Mouse (Mus musculus) midbrain, postnatal 0 days (tissue): ENCODE data around the gene Commd1. TPM values are rescaled to one million over a fixed set of nuclear protein-coding genes. Genes with fewer than 3 reads are reported as not detected.
A peak's percentile ranks its signal among the peaks of the same experiment; 100 is the strongest.

Experiments used
- ATAC-seq: fragments of 200-750 bp; cut with Nextera tagmentation; 2 replicates; pipeline ENCODE4 v1.8.0; 2017; ENCODE audit warnings: moderate number of reproducible peaks, mild to moderate bottlenecking, moderate TSS enrichment, moderate library complexity; ENCODE audit not compliant: low FRiP score
- DNase-seq: peaks from one replicate; pipeline ENCODE4 v3.0.0-alpha.2; 2015; ENCODE audit warnings: low spot score
- H3K27ac ChIP-seq: fragments of 300-500 bp; sonication (generic); 2 replicates; pipeline ENCODE4 v1.5.1; 2014; ENCODE audit warnings: low read depth, mild to moderate bottlenecking, low read length, mixed read lengths
- H3K27me3 ChIP-seq: fragments of 300-500 bp; sonication (generic); 2 replicates; pipeline ENCODE4 v1.6.1; 2014; ENCODE audit warnings: low read length, control low read depth, mixed read lengths; ENCODE audit not compliant: insufficient read depth
- H3K36me3 ChIP-seq: fragments of 300-500 bp; sonication (generic); 2 replicates; pipeline ENCODE4 v1.6.1; 2014; ENCODE audit warnings: low read length, control low read depth, mixed read lengths; ENCODE audit not compliant: insufficient read depth
- H3K4me1 ChIP-seq: fragments of 300-500 bp; sonication (generic); 2 replicates; pipeline ENCODE4 v1.6.1; 2014; ENCODE audit warnings: mild to moderate bottlenecking, control low read depth, antibody characterized with exemption, low read length, mixed read lengths; ENCODE audit not compliant: insufficient read depth
- H3K4me2 ChIP-seq: fragments of 300-500 bp; sonication (generic); 2 replicates; pipeline ENCODE4 v1.6.1; 2014; ENCODE audit warnings: low read depth, mild to moderate bottlenecking, low read length, mixed read lengths; ENCODE audit not compliant: poor library complexity, severe bottlenecking
- H3K4me3 ChIP-seq: fragments of 300-500 bp; sonication (generic); 2 replicates; pipeline ENCODE4 v1.5.1; 2014; ENCODE audit warnings: low read depth, mild to moderate bottlenecking, low read length, moderate library complexity
- H3K9ac ChIP-seq: fragments of 300-500 bp; sonication (generic); replicated peaks from 2 replicates; pipeline ENCODE4 v1.6.1; 2014; ENCODE audit warnings: mild to moderate bottlenecking, low read length, moderate library complexity, mixed read lengths; ENCODE audit not compliant: poor library complexity, severe bottlenecking
- H3K9me3 ChIP-seq: fragments of 300-500 bp; sonication (generic); 2 replicates; pipeline ENCODE4 v1.6.1; 2016; ENCODE audit warnings: low read length, control low read depth
- CTCF ChIP-seq: IDR thresholded peaks from 2 replicates; pipeline ENCODE4 v1.5.1; 2016; ENCODE audit warnings: antibody characterized with exemption, mild to moderate bottlenecking
- WGBS: fragments of 180-500 bp; shearing (Covaris S2); extraction: QIAGEN DNeasy Blood & Tissue Kit; methylation state at CpG from one replicate; pipeline ENCODE4 v1.1.7; 2014; 5-methylcytosine and 5-hydroxymethylcytosine counted together
- polyA plus RNA-seq: library from polyadenylated mRNA; unstranded; fragments of >200 nt; fragmentation: Nextera tagmentation; extraction: Ambion mirVana; gene quantifications from 2 replicates; pipeline ENCODE4 v1.2.1, GENCODE M21; 2015
- total RNA-seq: library from RNA; depleted of rRNA; stranded (reverse); fragments of >200 nt; gene quantifications from 2 replicates; pipeline ENCODE4 v1.2.3, GENCODE M21; 2014; rRNA removed

Commd1 gene
- 20.3 and 23.5 TPM in 2 replicates for total RNA-seq
- 218 and 221 TPM in 2 replicates for polyA plus RNA-seq

- Histone ChIP-seq H3K9me3 (no peaks in the 10 kb centered on the region), H3K4me1 (peaks cover 4% of the 10 kb centered on the region; the same call in 1 of the 2 replicates), H3K9ac (peak within 1 kb of the TSS; percentile 68), H3K27ac (peak within 1 kb of the TSS; percentile 83), H3K4me3 (peak within 1 kb of the TSS; percentile 58), H3K4me2 (peak within 1 kb of the TSS; percentile 67), H3K36me3 (peaks cover 9% of the 10 kb centered on the region; the same call in 1 of the 2 replicates), H3K27me3 (no peaks in the 10 kb centered on the region)
- ATAC-seq (peak; percentile 91), DNase-seq (peak; percentile 96)
- WGBS: 2% methylated on average over 42 of the region's 42 CpGs
- TF ChIP-seq CTCF: peak; percentile 80
Observed at GRCm38 (mm10) chr11:22981984-22982757, at the start of gene Commd1, which contains the start of gene Gm28048. TSS of gene Commd1 (minus strand) at chr11:22982382. TSS of gene Gm28048 (minus strand) at chr11:22982090.

- no peak for TF ChIP-seq CTCF
- H3K4me2 ChIP-seq: no peak overlapping the region
- H3K4me1 ChIP-seq: no peaks in the 10 kb centered on the region
- no peaks in the 10 kb centered on the region for H3K27me3 ChIP-seq
- no peaks in the 10 kb centered on the region for H3K9me3 ChIP-seq
- WGBS: 80% methylated on average over 6 of the region's 6 CpGs
- H3K4me3 ChIP-seq: no peak overlapping the region
- no peak overlapping the region for H3K27ac ChIP-seq
- H3K9ac ChIP-seq: no peak overlapping the region
- DNase-seq (no peak), ATAC-seq (no peak)
- no peaks in the 10 kb centered on the region for H3K36me3 ChIP-seq
Observed at GRCm38 (mm10) chr11:23029399-23029798, 47.2 kb upstream of the Commd1 start.

DNA sequence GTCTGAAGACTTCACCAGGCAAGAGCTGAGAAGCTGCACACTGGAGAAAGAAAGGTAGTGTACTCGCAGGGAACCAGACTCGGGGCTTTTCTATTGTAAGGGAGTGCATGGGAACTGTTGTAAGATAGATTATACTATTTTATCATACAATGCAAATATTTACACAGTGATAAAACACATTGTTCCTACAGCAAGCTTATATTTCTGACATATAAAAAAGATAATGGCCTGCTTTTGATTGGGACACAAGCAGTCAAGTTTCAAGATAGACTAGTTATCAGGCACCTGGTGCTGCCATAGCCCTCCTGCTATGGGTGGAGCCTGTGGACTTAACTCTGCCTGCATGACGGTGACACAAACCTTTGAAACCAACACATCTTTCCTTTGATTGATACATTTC lies 46.8 kb upstream of the Commd1 start:
- H3K4me1 ChIP-seq: no peaks in the 10 kb centered on the region
- TF ChIP-seq CTCF: no peak
- WGBS: 67% methylated on average over 3 of the region's 3 CpGs
- no peak overlapping the region for H3K4me2 ChIP-seq
- ATAC-seq (no peak), DNase-seq (no peak)
- no peak overlapping the region for H3K4me3 ChIP-seq
- no peaks in the 10 kb centered on the region for H3K27me3 ChIP-seq
- H3K36me3 ChIP-seq: no peaks in the 10 kb centered on the region
- H3K9ac ChIP-seq: no peak overlapping the region
- no peaks in the 10 kb centered on the region for H3K9me3 ChIP-seq
- no peak overlapping the region for H3K27ac ChIP-seq

- Histone ChIP-seq H3K4me3 (no peak overlapping the region), H3K27ac (no peak overlapping the region), H3K36me3 (no peaks in the 10 kb centered on the region), H3K4me1 (no peaks in the 10 kb centered on the region), H3K9ac (no peak overlapping the region), H3K4me2 (no peak overlapping the region), H3K27me3 (no peaks in the 10 kb centered on the region), H3K9me3 (no peaks in the 10 kb centered on the region)
- TF ChIP-seq CTCF: no peak
- no peak for ATAC-seq
- WGBS: 42% methylated on average over 3 of the region's 3 CpGs
- no peak for DNase-seq
Observed at GRCm38 (mm10) chr11:23024169-23024568, 42.0 kb upstream of the Commd1 start.

- H3K36me3 ChIP-seq: no peaks in the 10 kb centered on the region
- no peak for TF ChIP-seq CTCF
- ATAC-seq (no peak), DNase-seq (no peak)
- H3K4me2 ChIP-seq: no peak overlapping the region
- 93% methylated on average over 2 of the region's 2 CpGs for WGBS
- no peak overlapping the region for H3K4me3 ChIP-seq
- no peaks in the 10 kb centered on the region for H3K27me3 ChIP-seq
- H3K9ac ChIP-seq: no peak overlapping the region
- H3K27ac ChIP-seq: no peak overlapping the region
- H3K9me3 ChIP-seq: no peaks in the 10 kb centered on the region
- no peaks in the 10 kb centered on the region for H3K4me1 ChIP-seq
Observed at GRCm38 (mm10) chr11:23023155-23023554, 41.0 kb upstream of the Commd1 start.

GRCm38 (mm10) chr11:23020841-23021240 lies 38.7 kb upstream of the Commd1 start:
- Histone ChIP-seq H3K4me3 (no peak overlapping the region), H3K9me3 (no peaks in the 10 kb centered on the region), H3K9ac (no peak overlapping the region), H3K27ac (no peak overlapping the region), H3K36me3 (no peaks in the 10 kb centered on the region), H3K4me2 (no peak overlapping the region), H3K27me3 (no peaks in the 10 kb centered on the region), H3K4me1 (no peaks in the 10 kb centered on the region)
- ATAC-seq: no peak
- TF ChIP-seq CTCF: no peak
- 94% methylated on average over 14 of the region's 14 CpGs for WGBS
- DNase-seq: no peak
